Mouse (Mus musculus) T-helper 2 cell (primary cell): Measurements from ENCODE around the gene Usp7.

Source experiments
- in situ Hi-C: fragments of 300-600 bp; cut with MboI, MseI; formaldehyde crosslinking; loops from one replicate; pipeline ENCODE4 v1.15.1; 2025; ENCODE audit warnings: high pct_unique_total_duplicates

Gene Usp7

DNA sequence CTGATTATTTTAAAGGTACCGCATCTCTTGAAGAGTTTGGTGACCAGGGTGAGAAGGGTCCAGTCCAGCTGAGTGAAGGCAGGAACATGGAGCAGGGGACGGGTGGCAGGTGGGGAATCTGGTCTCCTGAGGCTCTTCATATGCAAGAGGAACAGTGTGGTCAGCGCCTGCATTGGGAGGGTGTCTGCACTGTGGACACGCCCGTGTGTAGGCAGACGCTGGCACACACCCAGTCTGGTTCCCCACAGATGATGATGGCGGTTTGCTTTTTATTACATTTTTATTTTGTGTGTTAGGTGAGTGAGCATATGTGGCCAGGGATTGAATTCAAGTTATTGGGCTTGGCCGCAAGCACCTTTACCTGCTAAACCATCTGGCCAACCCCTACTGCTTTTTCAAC, 116.5 kb downstream of the Usp7 start:
- in situ Hi-C loops = loop anchor here (5.0 kb wide), 2 partner anchors 183 to 268 kb away; no protein-coding TSS in a partner anchor

DNA sequence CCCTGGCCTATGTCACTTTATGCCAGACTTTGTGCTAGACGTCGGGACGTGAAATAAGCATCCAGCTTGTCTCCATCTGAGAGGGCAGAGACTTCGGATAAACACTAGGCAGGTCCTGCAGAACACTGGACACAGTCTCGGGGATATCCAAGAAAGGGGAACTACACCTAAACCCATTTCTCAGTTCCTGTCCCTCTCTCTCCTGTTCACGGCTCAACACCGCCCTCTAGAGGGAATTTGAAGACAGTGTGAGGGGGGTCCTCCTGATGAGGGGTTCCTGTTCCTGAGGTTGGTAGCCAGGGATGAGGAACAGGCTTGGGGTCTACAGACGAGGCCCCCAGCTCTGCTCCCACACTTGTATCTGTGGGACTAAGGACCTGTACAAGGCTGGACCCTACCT, 117.9 kb downstream of the Usp7 start:
- in situ Hi-C loops = no loop called here

DNA sequence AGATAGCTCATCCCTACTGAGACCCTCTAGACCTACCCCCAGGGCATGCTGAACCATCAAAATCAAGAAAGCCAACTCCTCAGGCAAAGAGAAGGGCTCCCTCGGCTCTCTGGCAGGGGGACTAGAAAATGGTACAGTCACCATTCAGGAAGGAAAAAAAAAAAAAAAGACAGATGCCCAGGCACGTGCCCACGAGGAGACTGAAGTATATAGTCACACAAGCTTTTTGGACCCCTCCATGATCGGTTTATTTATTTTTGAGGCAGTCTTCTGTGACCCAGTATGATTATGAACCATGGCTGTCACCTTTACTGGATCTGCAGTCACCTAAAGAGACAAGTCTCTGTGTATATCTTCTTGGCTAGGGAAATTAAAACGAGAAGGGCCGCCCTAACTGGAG, 118.8 kb downstream of the Usp7 start:
- in situ Hi-C loops = no loop called here

DNA sequence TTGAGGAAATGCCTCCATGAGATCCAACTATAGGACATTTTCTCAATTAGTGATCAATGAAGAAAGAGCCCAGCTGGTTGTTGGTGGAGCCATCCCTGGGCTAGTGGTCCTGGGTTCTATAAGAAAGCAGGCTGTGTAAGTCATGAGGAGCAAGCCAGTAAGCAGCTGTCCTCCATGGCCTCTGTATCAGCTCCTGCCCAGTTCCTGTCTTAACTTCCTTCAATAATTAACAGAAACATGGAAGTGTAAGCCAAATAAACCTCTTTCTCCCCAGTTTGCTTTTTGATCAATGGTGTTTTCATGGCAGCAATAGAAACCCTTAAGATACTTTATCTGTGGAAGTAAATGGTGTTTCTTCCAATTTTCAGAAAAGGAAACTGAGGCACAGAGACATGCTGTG, 119.3 kb downstream of the Usp7 start:
- in situ Hi-C loops = no loop called here

DNA sequence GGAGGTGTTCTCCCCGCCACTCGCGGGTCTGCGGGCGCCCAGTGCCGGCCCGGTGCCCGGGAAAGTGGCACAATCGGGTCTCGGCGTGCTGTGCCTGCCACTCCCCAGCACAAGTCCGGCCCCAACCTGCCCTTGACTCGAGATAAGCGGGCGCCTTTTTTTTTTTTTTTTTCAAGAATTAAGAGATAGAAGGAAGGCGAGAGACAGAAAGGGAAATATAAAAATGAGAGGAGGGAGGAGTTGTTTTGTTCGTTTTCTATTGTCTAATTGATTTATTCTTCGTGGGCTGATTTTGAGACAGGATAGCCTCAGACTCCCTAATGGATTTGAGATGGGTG, 119.8 kb downstream of the Usp7 start:
- in situ Hi-C loops = no loop called here

DNA sequence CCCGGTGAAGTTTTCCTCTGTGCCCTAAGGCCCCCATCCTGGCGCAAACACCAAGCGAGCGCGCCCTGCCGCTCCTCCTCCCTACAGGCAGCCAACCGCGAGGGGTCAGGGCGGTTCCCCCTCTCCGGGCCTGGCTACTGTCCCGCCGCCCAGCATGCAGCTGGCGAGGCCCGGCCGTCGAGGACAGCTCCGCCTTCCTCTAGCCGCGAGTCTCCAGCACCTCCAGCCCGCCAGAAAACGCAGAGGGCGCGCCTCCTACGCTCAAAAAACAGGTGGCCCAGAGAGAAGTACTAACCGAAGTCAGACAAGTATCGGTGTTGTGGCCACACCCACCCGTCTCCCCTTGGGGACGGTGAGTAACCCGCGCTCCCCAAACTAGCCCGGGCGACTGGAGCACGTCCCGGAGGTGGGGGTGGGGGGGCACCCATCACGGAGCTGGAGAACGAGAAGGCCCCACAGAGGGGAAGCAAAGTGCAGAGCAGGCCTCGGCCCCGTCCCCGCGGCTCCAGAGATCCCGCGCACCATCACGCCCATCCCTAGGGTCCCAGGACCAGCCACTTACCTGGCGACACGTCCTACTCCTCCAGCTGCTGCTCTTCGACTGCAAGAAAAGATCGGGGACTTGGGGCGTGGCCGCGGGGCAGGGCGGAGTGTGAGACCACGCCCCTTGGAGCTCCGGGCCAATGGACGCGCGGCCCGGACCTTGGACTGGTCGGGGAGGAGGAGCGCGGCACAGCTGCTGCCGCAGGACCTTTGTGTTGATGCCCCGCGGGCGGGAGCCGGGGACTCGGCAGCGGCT, 120.4 kb downstream of the Usp7 start, which contains the start of gene Carhsp1:
Carhsp1 (minus strand) TSS at position 605 of the 799 bp plus-strand sequence.
- in situ Hi-C loops = no loop called here

DNA sequence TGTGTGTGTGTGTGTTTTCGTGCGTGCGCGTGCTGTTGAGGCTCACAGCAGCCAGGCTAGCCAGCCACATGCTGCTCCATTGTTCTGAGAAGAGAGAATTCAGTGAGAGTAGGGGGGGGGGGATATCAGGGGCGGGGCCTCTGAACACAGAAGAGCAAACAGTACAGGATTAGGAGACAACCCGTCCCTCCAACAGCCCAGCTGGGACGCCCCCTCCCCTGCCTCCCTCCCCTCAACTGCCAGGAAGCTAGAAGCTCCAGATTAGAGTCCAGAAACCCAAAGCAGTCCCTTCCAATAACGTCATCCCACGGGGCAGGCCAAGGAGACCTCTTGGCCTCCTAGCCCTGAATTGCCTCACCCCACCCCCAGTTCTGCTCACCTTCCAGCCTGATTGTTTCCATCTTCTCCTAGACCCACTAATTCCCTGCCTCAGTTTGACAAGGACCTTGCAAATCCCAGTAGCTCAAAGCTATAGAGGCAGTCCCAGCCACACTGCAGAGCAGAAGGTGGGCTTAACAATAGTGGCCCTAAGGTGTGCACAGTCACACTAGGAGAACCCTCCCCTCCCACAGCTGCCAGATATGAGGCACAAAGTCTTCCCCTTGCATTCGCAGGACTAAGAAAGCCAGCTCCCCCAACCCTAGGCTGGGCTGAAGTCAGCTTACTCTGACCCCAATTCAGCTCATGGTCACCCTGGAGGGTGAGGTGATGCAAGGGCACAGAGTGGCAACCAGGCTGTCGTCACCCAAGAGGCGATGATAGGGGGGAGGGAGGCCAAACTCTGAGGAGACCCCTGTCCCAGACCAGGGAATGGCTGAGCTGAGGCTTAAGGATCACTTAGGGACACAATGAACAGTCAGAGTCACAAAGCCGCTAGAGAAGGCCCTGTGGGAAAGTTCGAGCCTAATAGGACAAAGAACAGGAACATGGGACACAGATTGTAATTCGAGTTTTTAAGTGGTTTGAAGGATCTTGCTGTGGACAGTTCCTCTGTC, 121.8 kb downstream of the Usp7 start:
- in situ Hi-C loops = no loop called here

DNA sequence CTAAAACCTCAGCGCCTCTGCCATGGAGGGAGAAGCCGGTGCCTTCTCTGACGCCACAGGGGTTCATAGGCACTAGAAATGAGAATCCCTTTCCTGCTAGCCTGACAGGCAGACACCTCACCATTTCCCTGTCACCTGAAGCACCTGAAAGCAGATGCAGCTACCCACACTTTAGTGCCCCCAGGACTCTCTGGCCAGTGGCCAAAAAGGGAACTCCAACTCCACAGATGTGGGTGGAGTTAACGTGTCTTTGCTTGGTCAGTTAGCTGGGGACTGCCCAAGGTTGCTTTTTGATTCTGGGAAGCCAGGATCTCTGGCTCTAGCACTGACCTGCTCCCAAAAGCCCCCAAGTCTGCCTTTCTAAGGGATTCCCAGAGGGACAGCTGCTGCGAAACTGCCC, 122.7 kb downstream of the Usp7 start:
- in situ Hi-C loops = no loop called here

DNA sequence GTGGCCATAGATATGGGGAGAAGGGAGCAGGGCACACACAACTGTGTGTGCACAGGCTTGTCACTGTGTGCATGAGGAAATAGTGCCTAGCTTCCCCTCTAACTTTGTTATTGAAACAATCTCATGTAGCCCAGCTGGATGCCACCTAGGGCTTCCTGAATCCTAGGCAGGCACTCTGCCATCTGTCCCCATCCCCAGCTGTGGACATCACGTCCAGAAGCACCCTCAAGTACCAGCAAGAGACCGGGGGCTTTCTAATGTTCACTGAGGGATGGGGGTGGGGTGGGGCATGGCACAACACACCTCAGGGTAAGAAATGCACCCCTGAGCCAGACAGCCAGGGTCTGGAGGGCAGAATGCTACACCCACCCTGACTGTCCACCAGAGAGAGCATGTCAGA, 123.7 kb downstream of the Usp7 start:
- in situ Hi-C loops = no loop called here

DNA sequence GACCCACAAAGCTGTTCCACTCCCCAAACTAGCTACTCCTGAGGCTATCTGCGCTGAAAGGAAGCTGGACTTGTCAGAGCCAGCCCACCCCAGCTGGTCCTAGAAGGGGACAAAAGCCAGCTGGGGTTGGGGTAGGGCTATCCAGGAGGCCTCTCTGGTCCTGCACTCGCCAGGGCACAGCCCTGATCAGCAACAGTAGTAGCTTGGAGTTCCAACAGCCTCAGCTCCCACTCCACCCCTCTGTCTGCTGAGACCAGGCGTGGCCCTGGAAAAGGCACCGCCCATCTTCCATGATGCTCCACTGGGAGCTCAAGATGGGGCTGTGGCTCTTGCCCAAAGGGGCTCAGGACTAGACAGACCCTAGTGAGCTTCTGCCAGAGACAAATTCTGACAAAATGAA, 124.3 kb downstream of the Usp7 start:
- in situ Hi-C loops = no loop called here

DNA sequence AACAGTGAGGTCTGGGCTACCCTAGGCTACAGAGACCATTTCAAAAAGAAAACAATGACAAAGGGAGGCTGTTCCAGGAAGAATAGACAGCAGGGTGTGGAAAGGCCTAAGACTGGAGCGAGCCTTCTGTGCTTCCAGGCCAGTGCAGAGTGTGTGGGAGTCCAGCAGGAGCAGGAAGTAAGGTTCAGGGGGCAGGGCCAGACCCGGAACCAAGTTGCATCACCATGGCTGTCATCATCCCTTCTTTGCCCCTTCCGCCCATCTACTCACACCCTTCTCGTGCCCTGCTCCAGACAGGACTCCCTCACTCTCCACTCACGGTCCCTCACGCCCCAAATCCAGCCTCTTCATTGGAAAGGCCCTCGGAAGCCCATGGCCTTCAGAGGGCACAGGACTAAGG, 124.8 kb downstream of the Usp7 start:
- in situ Hi-C loops = no loop called here

DNA sequence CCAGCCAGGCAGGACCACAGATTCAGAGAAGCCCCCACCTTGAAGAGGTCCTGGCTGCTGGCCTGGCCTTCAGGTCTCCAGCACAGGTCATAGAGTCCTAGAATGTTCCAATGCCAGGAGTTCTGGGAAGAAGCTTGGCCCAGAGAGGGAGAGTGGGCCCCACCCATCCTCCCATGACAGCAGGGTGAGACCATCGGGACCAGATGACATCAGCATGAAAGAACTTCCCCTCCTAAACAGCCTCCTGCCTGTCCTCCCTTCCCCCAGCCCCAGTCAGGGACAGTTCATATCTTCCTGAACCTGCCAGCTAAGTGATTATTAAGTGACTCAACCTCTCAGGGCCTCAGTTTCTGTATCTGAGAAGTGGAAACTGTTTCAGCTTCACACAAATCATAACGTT, 125.7 kb downstream of the Usp7 start:
- in situ Hi-C loops = no loop called here

DNA sequence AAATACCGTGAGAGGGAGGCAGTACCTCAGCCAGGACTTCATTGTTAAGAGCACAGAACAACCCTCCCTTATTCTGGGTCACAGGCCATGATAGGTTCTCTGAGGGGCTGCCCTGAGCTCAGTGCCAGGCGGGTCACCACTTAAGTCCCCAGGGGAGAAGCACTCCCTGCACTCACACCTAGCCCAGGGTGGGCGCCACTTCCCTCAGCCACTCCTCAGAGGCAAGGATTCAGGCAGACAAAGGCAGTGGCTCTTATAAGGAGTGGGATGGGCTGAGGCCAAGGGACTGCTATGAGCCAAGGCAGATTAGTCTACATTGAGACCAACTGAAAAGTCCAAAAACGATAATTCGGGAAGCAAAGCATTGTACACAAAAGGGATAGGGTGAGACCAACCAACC, 126.7 kb downstream of the Usp7 start:
- in situ Hi-C loops = no loop called here

DNA sequence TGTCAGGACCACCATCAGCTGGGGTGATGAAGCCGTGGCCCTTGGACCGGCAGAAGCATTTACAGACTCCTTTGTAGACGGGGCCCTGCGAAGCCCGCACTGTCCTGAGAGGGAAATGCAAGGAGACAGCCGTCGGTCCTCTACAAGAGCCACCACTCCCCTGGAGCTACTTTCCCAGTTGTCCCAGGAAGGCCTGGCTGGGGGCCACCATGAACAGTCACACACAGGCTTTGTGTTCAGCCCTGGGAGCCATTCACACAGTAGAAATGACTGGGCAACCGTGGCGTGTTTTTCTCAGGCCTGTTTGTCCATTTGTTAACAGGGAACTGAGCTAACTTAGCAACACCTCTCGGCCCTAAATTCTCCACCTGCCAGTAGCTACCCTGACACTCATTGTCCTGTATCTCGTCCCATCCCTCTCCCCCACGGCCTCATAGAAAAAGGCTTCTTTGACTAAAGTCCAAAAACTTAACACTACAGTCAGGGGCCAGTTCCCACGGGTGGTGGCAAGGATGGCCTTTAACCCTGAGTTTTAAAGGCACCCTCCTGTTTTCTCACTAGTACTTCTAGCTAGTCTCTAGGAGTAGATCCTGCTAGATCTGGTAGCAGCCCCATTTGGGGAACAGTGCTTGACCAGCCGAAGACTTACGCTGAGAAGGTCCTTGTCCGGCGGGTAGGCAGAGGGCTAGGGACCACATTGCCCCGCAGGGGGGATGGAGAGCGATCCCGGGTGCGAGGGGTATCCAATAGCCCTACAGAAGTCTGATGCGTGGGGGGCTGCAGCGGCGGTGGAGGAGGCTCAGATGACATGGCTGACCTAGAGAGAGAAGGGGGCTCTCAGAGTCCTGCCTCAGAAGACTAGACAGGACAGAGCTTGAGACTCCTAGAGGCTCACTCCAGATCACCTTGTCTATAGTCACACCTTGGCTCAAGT, 128.2 kb downstream of the Usp7 start:
- in situ Hi-C loops = no loop called here

DNA sequence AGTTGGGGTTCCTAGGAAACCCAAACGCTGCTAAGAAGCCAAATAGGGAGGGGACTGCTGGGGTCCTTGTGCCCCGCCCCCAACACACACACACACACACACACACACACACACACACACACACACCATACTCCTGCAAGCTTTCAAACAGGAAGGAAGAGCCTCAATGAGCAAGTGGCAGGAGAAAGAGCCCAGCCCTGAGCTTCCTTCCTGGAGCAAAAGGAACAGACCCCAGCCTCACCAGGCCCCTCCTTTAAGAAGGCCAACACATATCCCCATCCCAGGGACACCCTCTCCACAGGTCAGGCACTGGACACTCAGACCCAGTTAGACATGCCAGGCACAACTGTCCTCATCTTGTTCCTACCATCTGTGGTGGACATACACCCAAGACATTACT, 129.1 kb downstream of the Usp7 start:
- in situ Hi-C loops = no loop called here

DNA sequence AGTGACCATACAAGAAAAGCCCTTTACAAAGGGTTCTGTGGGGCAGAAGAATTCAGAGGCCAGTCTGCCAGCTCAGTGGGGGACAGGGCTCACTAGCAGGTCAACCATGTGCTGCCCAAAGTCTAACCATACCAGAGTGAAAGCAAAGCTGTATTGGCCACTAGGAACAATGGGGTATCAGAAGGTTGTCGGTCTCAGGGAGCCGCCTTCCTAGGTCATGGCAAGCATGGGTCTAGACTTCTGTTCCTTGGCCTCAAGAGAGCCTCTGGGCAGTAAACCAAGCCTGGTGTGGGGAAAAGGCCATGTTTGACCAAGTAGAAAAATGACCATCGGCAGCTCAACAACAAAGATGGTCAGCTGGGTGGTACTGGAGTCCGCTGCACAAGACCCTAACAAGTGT, 133.3 kb downstream of the Usp7 start:
- in situ Hi-C loops = no loop called here

DNA sequence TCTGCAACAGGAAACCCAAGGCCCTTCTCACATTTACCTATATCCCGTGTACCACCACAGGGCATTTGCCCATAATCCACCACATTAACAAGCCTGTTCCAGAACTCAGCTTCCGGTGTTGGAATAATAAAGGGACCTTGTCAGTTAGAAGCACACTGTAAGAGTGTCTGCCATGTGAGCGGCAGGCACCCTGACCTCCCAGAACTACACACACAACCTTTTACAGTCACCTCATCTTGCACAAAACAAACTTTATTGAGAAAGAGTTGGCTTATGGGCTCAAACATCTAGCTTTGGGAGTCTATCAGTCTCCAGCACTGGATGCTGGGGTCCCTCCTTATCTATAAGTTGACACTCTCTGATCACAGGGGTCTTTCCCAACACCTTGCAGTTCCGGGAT, 133.8 kb downstream of the Usp7 start:
- in situ Hi-C loops = no loop called here

DNA sequence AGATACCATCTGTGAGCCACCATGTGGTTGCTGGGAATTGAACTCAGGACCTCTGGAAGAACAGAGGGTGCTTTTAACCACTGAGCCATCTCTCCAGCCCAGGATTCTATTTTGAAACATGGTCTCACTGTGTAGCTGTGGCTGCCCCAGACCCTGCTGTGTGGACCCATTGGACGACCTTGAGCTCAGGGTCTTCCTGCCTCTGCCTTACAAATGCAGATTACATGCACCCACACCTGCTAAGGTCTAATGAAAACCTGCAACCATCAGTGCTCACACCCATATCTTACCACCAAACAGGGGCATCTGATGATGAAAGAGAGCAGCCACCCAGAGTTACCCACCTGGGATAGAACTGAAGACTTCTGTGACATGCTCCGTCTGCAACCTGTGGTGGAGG, 135.9 kb downstream of the Usp7 start:
- in situ Hi-C loops = no loop called here

DNA sequence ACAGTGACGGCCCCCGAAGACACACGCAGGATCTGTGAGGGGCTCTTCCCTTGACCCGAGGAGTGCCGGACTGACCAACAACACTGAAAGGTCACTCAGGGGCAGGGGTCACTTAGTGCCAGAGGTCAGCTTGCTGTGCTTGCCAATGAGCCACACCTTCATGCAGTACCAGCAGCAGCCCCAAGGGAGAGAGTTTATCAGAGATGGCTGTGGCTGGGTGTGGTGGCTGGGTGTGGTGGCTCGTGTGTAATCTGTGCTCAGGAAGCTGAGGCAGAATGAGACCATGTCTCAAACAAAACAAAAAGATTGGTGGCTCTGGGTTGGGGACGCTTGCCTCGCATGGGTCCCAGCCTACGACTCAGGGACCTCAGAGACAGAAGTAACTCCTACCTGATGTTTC, 136.5 kb downstream of the Usp7 start:
- in situ Hi-C loops = no loop called here

DNA sequence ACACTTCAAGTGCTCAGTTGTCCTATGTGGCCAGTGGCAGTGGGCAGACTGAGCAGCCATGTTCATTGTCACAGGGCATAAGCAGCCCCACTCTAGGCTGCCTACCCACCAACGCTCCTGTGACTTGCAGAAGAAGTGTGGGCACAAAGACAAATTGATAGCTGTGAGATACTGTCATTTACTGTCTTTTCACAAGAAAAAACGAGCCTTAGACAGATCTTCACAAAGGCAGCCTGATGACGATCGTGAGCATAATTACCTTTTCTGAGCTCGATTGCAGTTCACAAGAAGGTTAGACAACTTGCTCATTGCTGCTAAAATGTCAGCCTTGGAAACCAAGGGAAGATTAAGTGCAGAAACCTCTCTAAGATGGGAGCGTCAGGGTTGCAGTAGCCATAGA, 137.0 kb downstream of the Usp7 start:
- in situ Hi-C loops = no loop called here

DNA sequence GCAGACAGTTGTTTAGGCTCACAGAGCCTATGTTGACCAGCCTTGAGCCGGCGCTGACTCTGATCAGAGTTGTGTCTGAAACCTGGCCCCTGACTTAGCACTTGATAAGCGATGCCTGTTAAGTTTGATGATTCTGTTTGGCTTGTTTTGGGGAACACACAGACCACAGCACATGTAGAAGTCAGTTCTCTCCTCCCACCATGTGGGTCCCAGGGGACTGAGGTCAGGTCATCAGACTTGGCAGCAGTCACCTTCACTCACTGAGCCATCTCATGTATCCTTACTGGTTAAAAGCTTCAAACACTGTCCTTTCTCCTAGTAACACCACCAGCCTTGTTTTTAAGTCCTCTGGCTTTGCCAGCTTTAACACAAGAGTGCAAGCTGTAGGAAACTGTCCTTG, 142.1 kb downstream of the Usp7 start:
- in situ Hi-C loops = no loop called here

DNA sequence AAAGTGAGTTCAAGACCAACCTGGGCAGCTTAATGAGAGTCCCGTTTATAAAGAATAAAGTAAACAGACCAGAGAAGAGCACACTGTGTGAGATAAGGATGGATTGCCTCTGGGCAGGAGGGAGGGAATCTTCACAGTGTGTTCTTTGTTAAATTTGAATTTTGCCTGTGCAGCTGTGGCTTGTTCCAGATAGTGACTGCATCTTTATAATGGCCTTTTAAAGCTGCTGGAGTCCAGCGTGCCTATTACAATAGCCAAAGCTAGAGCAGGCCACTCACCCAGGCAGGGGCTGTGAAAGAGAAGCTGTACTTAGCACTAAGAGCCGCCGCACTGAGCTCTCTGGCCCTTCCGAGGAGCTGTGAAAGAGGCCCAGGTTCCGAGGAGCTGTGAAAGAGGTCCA, 146.6 kb downstream of the Usp7 start:
- in situ Hi-C loops = no loop called here
